Mouse (Mus musculus) hindbrain, embryonic 12.5 days (tissue): ENCODE data around the gene Cd302. TPM values are rescaled to one million over a fixed set of nuclear protein-coding genes. Genes with fewer than 3 reads are reported as not detected.
A peak's percentile ranks its signal among the peaks of the same experiment; 100 is the strongest.

Source experiments
- ATAC-seq: fragments of 200-750 bp; cut with Nextera tagmentation; 2 replicates; pipeline ENCODE4 v1.8.0; 2017; ENCODE audit warnings: moderate TSS enrichment; ENCODE audit not compliant: low FRiP score
- H3K27ac ChIP-seq: fragments of 300-500 bp; sonication (generic); 2 replicates; pipeline ENCODE4 v1.5.1; 2016; ENCODE audit warnings: mild to moderate bottlenecking
- H3K27me3 ChIP-seq: fragments of 300-500 bp; sonication (generic); 2 replicates; pipeline ENCODE4 v1.6.1; 2016; ENCODE audit warnings: mild to moderate bottlenecking
- H3K36me3 ChIP-seq: fragments of 300-500 bp; sonication (generic); 2 replicates; pipeline ENCODE4 v1.6.1; 2016; ENCODE audit warnings: mild to moderate bottlenecking
- H3K4me1 ChIP-seq: fragments of 300-500 bp; sonication (generic); 2 replicates; pipeline ENCODE4 v1.6.1; 2016
- H3K4me2 ChIP-seq: fragments of 300-500 bp; sonication (generic); replicated peaks from 2 replicates; pipeline ENCODE4 v1.6.1; 2016; ENCODE audit warnings: mild to moderate bottlenecking
- H3K4me3 ChIP-seq: fragments of 300-500 bp; sonication (generic); 2 replicates; pipeline ENCODE4 v1.5.1; 2016; ENCODE audit warnings: mild to moderate bottlenecking
- H3K9ac ChIP-seq: fragments of 300-500 bp; sonication (generic); 2 replicates; pipeline ENCODE4 v1.6.1; 2016; ENCODE audit warnings: mild to moderate bottlenecking, moderate library complexity
- H3K9me3 ChIP-seq: fragments of 300-500 bp; sonication (generic); replicated peaks from 2 replicates; pipeline ENCODE4 v1.6.1; 2016; ENCODE audit warnings: mild to moderate bottlenecking
- WGBS: fragments of 180-500 bp; shearing (Covaris S2); methylation state at CpG from one replicate; pipeline ENCODE4 v1.1.7; 2016; 5-methylcytosine and 5-hydroxymethylcytosine counted together
- polyA plus RNA-seq: library from polyadenylated mRNA; unstranded; fragments of >200 nt; fragmentation: Nextera tagmentation; extraction: Ambion mirVana; gene quantifications from 2 replicates; pipeline ENCODE4 v1.2.1, GENCODE M21; 2016

The Cd302 gene
- polyA plus RNA-seq: 24.5 and 24.6 TPM in 2 replicates

- Histone ChIP-seq H3K27me3 (peaks cover 21% of the 10 kb centered on the region), H3K4me1 (peaks cover 12% of the 10 kb centered on the region), H3K9me3 (0 out of 2 replicates have a peak, but pooled peaks cover 4% of the 10 kb centered on the region), H3K9ac (peak within 1 kb of the TSS; percentile 65), H3K36me3 (no peaks in the 10 kb centered on the region), H3K27ac (0 out of 2 replicates have a peak within 1 kb of the TSS, but pooled peaks have one; percentile 1), H3K4me3 (peak within 1 kb of the TSS; percentile 46), H3K4me2 (peak within 1 kb of the TSS; percentile 91)
- WGBS: 51% methylated on average over 4 of the region's 4 CpGs
- ATAC-seq: no peak
Observed at GRCm38 (mm10) chr2:60284467-60284821, at the start of gene Cd302. TSS of gene Cd302 (minus strand) at chr2:60284488.

- Histone ChIP-seq H3K9ac (no peak overlapping the region), H3K4me2 (no peak overlapping the region), H3K4me1 (no peaks in the 10 kb centered on the region), H3K27ac (no peak overlapping the region), H3K4me3 (no peak overlapping the region), H3K9me3 (no peaks in the 10 kb centered on the region), H3K36me3 (no peaks in the 10 kb centered on the region), H3K27me3 (no peaks in the 10 kb centered on the region)
- ATAC-seq: no peak
- 94% methylated on average over 10 of the region's 10 CpGs for WGBS
Observed at GRCm38 (mm10) chr2:60328641-60329040, 44.4 kb upstream of the Cd302 start.

GRCm38 (mm10) chr2:60327581-60327980 is 43.3 kb upstream of the Cd302 start:
- 90% methylated on average over 11 of the region's 11 CpGs for WGBS
- no peak overlapping the region for H3K4me2 ChIP-seq
- no peak overlapping the region for H3K9ac ChIP-seq
- no peaks in the 10 kb centered on the region for H3K27me3 ChIP-seq
- H3K4me1 ChIP-seq: no peaks in the 10 kb centered on the region
- ATAC-seq: no peak
- no peak overlapping the region for H3K4me3 ChIP-seq
- H3K36me3 ChIP-seq: no peaks in the 10 kb centered on the region
- H3K27ac ChIP-seq: no peak overlapping the region
- H3K9me3 ChIP-seq: no peaks in the 10 kb centered on the region

GRCm38 (mm10) chr2:60326948-60327347 is 42.7 kb upstream of the Cd302 start:
- no peak overlapping the region for H3K4me2 ChIP-seq
- H3K9me3 ChIP-seq: no peaks in the 10 kb centered on the region
- H3K27ac ChIP-seq: no peak overlapping the region
- no peak for ATAC-seq
- no peaks in the 10 kb centered on the region for H3K27me3 ChIP-seq
- H3K4me3 ChIP-seq: no peak overlapping the region
- no peaks in the 10 kb centered on the region for H3K36me3 ChIP-seq
- no peaks in the 10 kb centered on the region for H3K4me1 ChIP-seq
- WGBS: 89% methylated on average over 7 of the region's 7 CpGs
- H3K9ac ChIP-seq: no peak overlapping the region

GRCm38 (mm10) chr2:60323411-60323810 is 39.1 kb upstream of the Cd302 start:
- H3K4me2 ChIP-seq: no peak overlapping the region
- no peaks in the 10 kb centered on the region for H3K9me3 ChIP-seq
- no peak overlapping the region for H3K9ac ChIP-seq
- 87% methylated on average over 5 of the region's 5 CpGs for WGBS
- H3K36me3 ChIP-seq: no peaks in the 10 kb centered on the region
- H3K4me3 ChIP-seq: no peak overlapping the region
- no peak for ATAC-seq
- no peaks in the 10 kb centered on the region for H3K4me1 ChIP-seq
- H3K27ac ChIP-seq: no peak overlapping the region
- H3K27me3 ChIP-seq: no peaks in the 10 kb centered on the region

GRCm38 (mm10) chr2:60322031-60322726 is 37.9 kb upstream of the Cd302 start:
- no peaks in the 10 kb centered on the region for H3K27me3 ChIP-seq
- no peaks in the 10 kb centered on the region for H3K4me1 ChIP-seq
- H3K4me2 ChIP-seq: no peak overlapping the region
- H3K4me3 ChIP-seq: no peak overlapping the region
- no peak overlapping the region for H3K9ac ChIP-seq
- 78% methylated on average over 6 of the region's 6 CpGs for WGBS
- H3K27ac ChIP-seq: no peak overlapping the region
- H3K9me3 ChIP-seq: no peaks in the 10 kb centered on the region
- H3K36me3 ChIP-seq: no peaks in the 10 kb centered on the region
- no peak for ATAC-seq

- no peak for ATAC-seq
- no peaks in the 10 kb centered on the region for H3K9me3 ChIP-seq
- H3K4me1 ChIP-seq: no peaks in the 10 kb centered on the region
- H3K27ac ChIP-seq: no peak overlapping the region
- H3K9ac ChIP-seq: no peak overlapping the region
- no peak overlapping the region for H3K4me3 ChIP-seq
- no peaks in the 10 kb centered on the region for H3K27me3 ChIP-seq
- WGBS: 83% methylated on average over 4 of the region's 4 CpGs
- no peak overlapping the region for H3K4me2 ChIP-seq
- no peaks in the 10 kb centered on the region; the same call in 1 of the 2 replicates for H3K36me3 ChIP-seq
Observed at GRCm38 (mm10) chr2:60303796-60304195, 19.5 kb upstream of the Cd302 start.

GRCm38 (mm10) chr2:60299323-60299722 is 15.0 kb upstream of the Cd302 start:
- no peak overlapping the region for H3K27ac ChIP-seq
- H3K4me2 ChIP-seq: no peak overlapping the region
- no peak overlapping the region for H3K4me3 ChIP-seq
- no peaks in the 10 kb centered on the region for H3K36me3 ChIP-seq
- H3K9me3 ChIP-seq: 0 out of 2 replicates have a peak, but pooled peaks cover 2% of the 10 kb centered on the region
- H3K27me3 ChIP-seq: no peaks in the 10 kb centered on the region
- H3K9ac ChIP-seq: no peak overlapping the region
- ATAC-seq: no peak
- WGBS: 97% methylated on average over 2 of the region's 2 CpGs
- H3K4me1 ChIP-seq: no peaks in the 10 kb centered on the region

GRCm38 (mm10) chr2:60298266-60298665 is 14.0 kb upstream of the Cd302 start:
- Histone ChIP-seq H3K27ac (no peak overlapping the region), H3K9ac (no peak overlapping the region), H3K27me3 (no peaks in the 10 kb centered on the region), H3K36me3 (no peaks in the 10 kb centered on the region), H3K4me1 (no peaks in the 10 kb centered on the region), H3K9me3 (0 out of 2 replicates have a peak, but pooled peaks cover 2% of the 10 kb centered on the region), H3K4me3 (no peak overlapping the region), H3K4me2 (no peak overlapping the region)
- 80% methylated on average over 3 of the region's 3 CpGs for WGBS
- no peak for ATAC-seq

GRCm38 (mm10) chr2:60291381-60291780 is 7.1 kb upstream of the Cd302 start:
- Histone ChIP-seq H3K36me3 (no peaks in the 10 kb centered on the region), H3K27ac (no peak overlapping the region), H3K9ac (no peak overlapping the region), H3K4me2 (no peak overlapping the region), H3K27me3 (no peaks in the 10 kb centered on the region), H3K4me3 (no peak overlapping the region), H3K4me1 (no peaks in the 10 kb centered on the region), H3K9me3 (0 out of 2 replicates have a peak, but pooled peaks cover 2% of the 10 kb centered on the region)
- no peak for ATAC-seq
- 85% methylated on average over 4 of the region's 4 CpGs for WGBS

GRCm38 (mm10) chr2:60289451-60289850 is 5.2 kb upstream of the Cd302 start:
- 91% methylated on average over 1 of the region's 1 CpGs for WGBS

GRCm38 (mm10) chr2:60288606-60289005 is 4.3 kb upstream of the Cd302 start:
- WGBS: 83% methylated on average over 4 of the region's 4 CpGs
- ATAC-seq: no peak
- no peak overlapping the region for H3K4me3 ChIP-seq

More at GRCm38 (mm10) chr2:60289451-60289850, 5.2 kb upstream of the Cd302 start:
- Histone ChIP-seq H3K4me2 (no peak overlapping the region), H3K36me3 (no peaks in the 10 kb centered on the region), H3K4me3 (no peak overlapping the region), H3K9ac (no peak overlapping the region), H3K27me3 (peaks cover 10% of the 10 kb centered on the region), H3K27ac (no peak overlapping the region), H3K4me1 (no peaks in the 10 kb centered on the region), H3K9me3 (0 out of 2 replicates have a peak, but pooled peaks cover 4% of the 10 kb centered on the region)
- no peak for ATAC-seq

GRCm38 (mm10) chr2:60285107-60285617 is 874 bp upstream of the Cd302 start:
- H3K9me3 ChIP-seq: 0 out of 2 replicates have a peak, but pooled peaks cover 4% of the 10 kb centered on the region
- no peak overlapping the region for H3K4me2 ChIP-seq
- H3K27ac ChIP-seq: no peak overlapping the region
- no peak overlapping the region for H3K4me3 ChIP-seq
- 83% methylated on average over 8 of the region's 8 CpGs for WGBS
- H3K36me3 ChIP-seq: no peaks in the 10 kb centered on the region
- H3K9ac ChIP-seq: no peak overlapping the region
- H3K27me3 ChIP-seq: peaks cover 21% of the 10 kb centered on the region
- peaks cover 12% of the 10 kb centered on the region for H3K4me1 ChIP-seq
- no peak for ATAC-seq

More at GRCm38 (mm10) chr2:60288606-60289005, 4.3 kb upstream of the Cd302 start:
- Histone ChIP-seq H3K9ac (no peak overlapping the region), H3K4me1 (peaks cover 7% of the 10 kb centered on the region), H3K27me3 (peaks cover 18% of the 10 kb centered on the region), H3K27ac (no peak overlapping the region), H3K9me3 (0 out of 2 replicates have a peak, but pooled peaks cover 4% of the 10 kb centered on the region), H3K4me2 (no peak overlapping the region), H3K36me3 (no peaks in the 10 kb centered on the region)
